Mouse (Mus musculus) neural tube, embryonic 12.5 days (tissue): ENCODE data around the gene Olfr456. TPM values are rescaled to one million over a fixed set of nuclear protein-coding genes. Genes with fewer than 3 reads are reported as not detected.
"Not testable (repeated sequence)": the region's sequence is repeated elsewhere in the genome, so short reads cannot be mapped to it uniquely, and the experiment has no call there.

Source experiments
- ATAC-seq: fragments of 200-750 bp; cut with Nextera tagmentation; 2 replicates; pipeline ENCODE4 v1.8.0; 2017; ENCODE audit warnings: low read depth, mild to moderate bottlenecking, moderate TSS enrichment, moderate library complexity; ENCODE audit not compliant: low FRiP score
- H3K27ac ChIP-seq: fragments of 300-500 bp; sonication (generic); 2 replicates; pipeline ENCODE4 v1.5.1; 2016
- H3K27me3 ChIP-seq: fragments of 300-500 bp; sonication (generic); replicated peaks from 2 replicates; pipeline ENCODE4 v1.6.1; 2016; ENCODE audit warnings: mild to moderate bottlenecking
- H3K36me3 ChIP-seq: fragments of 300-500 bp; sonication (generic); 2 replicates; pipeline ENCODE4 v1.6.1; 2016; ENCODE audit warnings: mild to moderate bottlenecking
- H3K4me1 ChIP-seq: fragments of 300-500 bp; sonication (generic); 2 replicates; pipeline ENCODE4 v1.6.1; 2016
- H3K4me2 ChIP-seq: fragments of 300-500 bp; sonication (generic); replicated peaks from 2 replicates; pipeline ENCODE4 v1.6.1; 2016; ENCODE audit warnings: mild to moderate bottlenecking
- H3K4me3 ChIP-seq: fragments of 300-500 bp; sonication (generic); 2 replicates; pipeline ENCODE4 v1.5.1; 2016
- H3K9ac ChIP-seq: fragments of 300-500 bp; sonication (generic); 2 replicates; pipeline ENCODE4 v1.6.1; 2016; ENCODE audit warnings: mild to moderate bottlenecking
- H3K9me3 ChIP-seq: fragments of 300-500 bp; sonication (generic); 2 replicates; pipeline ENCODE4 v1.6.1; 2016; ENCODE audit warnings: mild to moderate bottlenecking
- WGBS: fragments of 180-500 bp; shearing (Covaris S2); methylation state at CpG from one replicate; pipeline ENCODE4 v1.1.7; 2016; 5-methylcytosine and 5-hydroxymethylcytosine counted together
- polyA plus RNA-seq: library from polyadenylated mRNA; unstranded; fragments of >200 nt; fragmentation: Nextera tagmentation; extraction: Ambion mirVana; gene quantifications from 2 replicates; pipeline ENCODE4 v1.2.1, GENCODE M21; 2016

Olfr456 gene
- polyA plus RNA-seq = not detected in 2 replicates

DNA sequence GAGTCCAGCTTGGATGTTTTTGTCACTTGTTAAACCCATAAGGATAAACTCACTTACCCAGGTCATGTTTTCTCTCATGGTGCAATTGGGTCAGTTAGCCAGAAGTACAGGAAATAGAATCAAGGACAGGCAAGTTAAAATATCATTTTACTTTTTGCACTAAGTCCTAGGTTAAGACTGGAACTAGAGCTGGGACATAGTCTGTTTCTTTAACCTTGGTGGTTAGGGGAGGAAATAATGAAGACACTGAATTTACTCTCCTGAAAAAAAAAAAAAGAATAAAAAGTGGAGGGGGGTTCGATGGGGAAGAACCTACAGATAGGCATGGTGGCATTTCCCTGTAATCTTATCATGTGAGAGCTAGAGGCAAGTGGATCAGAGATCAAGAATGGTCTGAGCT lies at the start of gene Olfr456:
TSS of gene Olfr456 (minus strand) at position 101 of the 400 bp plus-strand sequence.
- no peaks in the 10 kb centered on the region for H3K4me1 ChIP-seq
- whole genome bisulfite sequencing = 78% methylated on average over 1 of the region's 1 CpGs
- no peak within 1 kb of the TSS for H3K27ac ChIP-seq
- no peaks in the 10 kb centered on the region for H3K36me3 ChIP-seq
- H3K4me2 ChIP-seq = no peak within 1 kb of the TSS
- H3K27me3 ChIP-seq = no peaks in the 10 kb centered on the region
- no peak within 1 kb of the TSS for H3K9ac ChIP-seq
- H3K9me3 ChIP-seq = no peaks in the 10 kb centered on the region
- H3K4me3 ChIP-seq = no peak within 1 kb of the TSS
- ATAC-seq = no peak

DNA sequence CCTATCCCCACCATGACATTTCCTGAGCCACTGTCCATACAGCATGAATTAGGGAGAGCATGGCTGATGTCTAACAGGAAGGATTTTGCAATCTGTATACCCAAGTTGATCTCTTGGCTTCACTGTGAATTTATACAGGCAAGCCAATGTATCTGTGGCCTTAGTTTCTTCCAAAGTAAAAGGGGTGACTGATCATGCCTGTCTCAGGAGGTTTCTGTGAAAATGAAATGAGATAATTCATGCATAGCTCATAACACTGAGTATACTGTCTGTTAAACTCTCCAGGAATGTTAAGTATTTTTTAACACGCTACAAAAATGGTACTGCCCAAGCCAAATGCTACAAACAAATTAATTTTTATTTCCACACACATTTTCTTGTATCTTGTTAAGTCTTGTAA lies 26.4 kb upstream of the Olfr456 start:
- Histone ChIP-seq H3K27ac (no peak overlapping the region), H3K9ac (no peak overlapping the region), H3K4me2 (no peak overlapping the region), H3K36me3 (no peaks in the 10 kb centered on the region), H3K27me3 (no peaks in the 10 kb centered on the region), H3K4me3 (no peak overlapping the region), H3K4me1 (no peaks in the 10 kb centered on the region), H3K9me3 (no peaks in the 10 kb centered on the region)
- WGBS = 76% methylated on average over 1 of the region's 1 CpGs
- ATAC-seq = no peak

DNA sequence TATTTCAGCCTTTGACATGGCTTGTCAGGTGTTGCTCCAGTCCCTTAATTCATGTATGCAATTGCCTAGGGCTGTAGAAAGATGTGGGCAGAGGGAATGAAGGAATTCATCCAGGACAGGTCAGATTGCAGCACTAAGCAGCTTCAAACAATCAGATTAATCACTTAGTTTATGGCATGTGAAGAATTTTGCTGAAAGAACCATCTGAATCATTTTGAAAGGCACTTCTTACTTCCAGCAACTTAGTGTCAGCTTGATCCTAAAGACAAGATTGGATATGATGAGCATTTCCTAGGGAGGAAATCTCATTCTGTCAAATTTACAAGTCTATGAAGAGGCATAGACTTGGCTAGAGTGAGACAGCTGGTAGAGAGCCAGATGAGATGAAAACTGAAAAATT lies 22.3 kb upstream of the Olfr456 start:
- no peak overlapping the region for H3K4me2 ChIP-seq
- no peaks in the 10 kb centered on the region for H3K9me3 ChIP-seq
- no peak overlapping the region for H3K27ac ChIP-seq
- H3K27me3 ChIP-seq = no peaks in the 10 kb centered on the region
- no peaks in the 10 kb centered on the region for H3K4me1 ChIP-seq
- H3K36me3 ChIP-seq = no peaks in the 10 kb centered on the region
- H3K4me3 ChIP-seq = no peak overlapping the region
- ATAC-seq = no peak
- no peak overlapping the region for H3K9ac ChIP-seq

DNA sequence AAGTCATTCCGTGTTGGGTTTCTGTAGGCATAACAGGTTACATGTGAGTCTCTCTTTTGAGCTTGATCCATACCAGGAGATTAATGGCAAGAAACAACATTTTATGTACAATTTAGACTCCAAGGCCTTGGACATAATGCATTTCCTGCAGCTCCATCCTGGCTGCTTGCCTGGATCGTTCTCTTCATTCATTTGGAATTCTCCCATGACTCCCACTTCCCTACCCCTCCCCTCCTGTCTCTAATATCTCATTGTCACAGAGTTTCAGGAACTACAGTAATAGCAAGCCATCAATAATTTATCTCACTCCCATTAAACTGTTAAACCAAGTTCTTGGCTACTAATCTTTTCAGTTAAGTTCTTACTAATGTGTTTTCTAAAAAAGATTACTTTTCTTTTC lies 16.5 kb upstream of the Olfr456 start:
- no peak overlapping the region for H3K27ac ChIP-seq
- no peak overlapping the region for H3K4me3 ChIP-seq
- H3K9me3 ChIP-seq = no peaks in the 10 kb centered on the region
- no peak for ATAC-seq
- H3K9ac ChIP-seq = no peak overlapping the region
- WGBS = 89% methylated on average over 2 of the region's 2 CpGs
- H3K4me1 ChIP-seq = no peaks in the 10 kb centered on the region
- no peaks in the 10 kb centered on the region for H3K27me3 ChIP-seq
- H3K36me3 ChIP-seq = no peaks in the 10 kb centered on the region
- no peak overlapping the region for H3K4me2 ChIP-seq

DNA sequence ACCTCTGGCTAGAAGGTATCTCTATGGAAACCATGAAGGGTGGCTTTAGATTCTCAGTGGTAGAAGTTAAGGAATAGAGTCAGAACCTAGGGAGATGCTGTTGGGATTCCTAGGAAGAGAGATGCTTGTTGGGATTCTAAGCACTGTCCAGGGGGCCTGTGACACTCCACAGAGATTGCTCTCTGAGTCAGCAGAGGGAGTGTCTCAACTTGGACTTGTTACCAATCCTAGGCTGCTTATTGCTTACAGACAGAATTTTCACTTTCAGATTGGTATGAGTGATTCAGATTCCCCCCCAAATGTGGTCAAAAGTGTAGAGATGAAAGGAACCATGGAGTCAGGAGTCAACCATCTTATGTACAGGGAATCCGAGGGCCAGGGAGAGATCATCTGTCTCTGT lies 2.7 kb upstream of the Olfr456 start:
- H3K9ac ChIP-seq = no peak overlapping the region
- H3K36me3 ChIP-seq = no peaks in the 10 kb centered on the region
- WGBS = 95% methylated on average over 1 of the region's 1 CpGs
- H3K27ac ChIP-seq = no peak overlapping the region
- ATAC-seq = no peak
- no peaks in the 10 kb centered on the region for H3K27me3 ChIP-seq
- no peaks in the 10 kb centered on the region for H3K4me1 ChIP-seq
- no peaks in the 10 kb centered on the region for H3K9me3 ChIP-seq
- H3K4me2 ChIP-seq = no peak overlapping the region
- no peak overlapping the region for H3K4me3 ChIP-seq

DNA sequence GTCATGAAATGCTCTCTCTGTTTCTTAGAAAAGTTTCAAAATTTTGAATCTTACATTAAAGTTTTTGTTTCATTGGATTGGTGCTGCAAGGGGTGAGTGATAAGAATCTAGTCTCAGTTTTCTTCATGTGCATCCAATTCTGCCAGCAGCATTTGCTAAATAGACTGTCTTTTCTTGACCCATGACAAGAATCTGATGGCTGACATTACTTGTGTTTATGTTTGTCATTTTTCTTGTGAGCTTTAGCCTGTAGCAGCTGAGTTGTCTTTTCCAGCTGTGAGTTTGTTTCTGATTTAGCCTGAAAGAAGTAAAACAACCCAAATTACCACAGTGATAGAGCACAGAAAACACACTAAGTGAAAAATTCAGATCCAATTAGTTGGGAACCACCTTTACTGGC lies 2.4 kb downstream of the Olfr456 start:
- H3K4me2 ChIP-seq = no peak overlapping the region
- H3K27ac ChIP-seq = no peak overlapping the region
- H3K36me3 ChIP-seq = no peaks in the 10 kb centered on the region
- H3K27me3 ChIP-seq = no peaks in the 10 kb centered on the region
- no peaks in the 10 kb centered on the region for H3K9me3 ChIP-seq
- no peak for ATAC-seq
- H3K9ac ChIP-seq = no peak overlapping the region
- no peak overlapping the region for H3K4me3 ChIP-seq
- H3K4me1 ChIP-seq = no peaks in the 10 kb centered on the region

DNA sequence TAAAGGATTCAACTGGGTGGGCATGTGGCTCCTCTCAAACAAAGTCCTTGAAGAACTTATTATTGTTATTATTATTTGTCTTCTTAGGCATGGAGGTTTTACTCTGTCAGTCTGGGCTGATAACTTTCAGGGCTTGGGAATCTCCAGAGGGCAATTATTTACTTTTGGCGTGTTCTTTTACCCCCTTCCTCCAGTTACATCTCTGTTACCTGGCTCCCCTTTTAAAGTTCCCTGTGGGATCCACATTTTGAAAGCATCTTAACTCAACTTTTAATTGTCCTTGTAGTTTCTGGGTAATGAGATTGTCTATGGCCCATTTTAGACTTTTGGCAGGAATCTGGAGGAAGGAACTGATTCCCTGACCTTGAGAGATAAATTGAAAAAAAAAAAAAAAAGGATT lies 10.8 kb downstream of the Olfr456 start, which contains the start of gene Olfr457:
TSS of gene Olfr457 (minus strand) at position 101 of the 400 bp plus-strand sequence.
- WGBS = 80% methylated on average over 1 of the region's 1 CpGs

DNA sequence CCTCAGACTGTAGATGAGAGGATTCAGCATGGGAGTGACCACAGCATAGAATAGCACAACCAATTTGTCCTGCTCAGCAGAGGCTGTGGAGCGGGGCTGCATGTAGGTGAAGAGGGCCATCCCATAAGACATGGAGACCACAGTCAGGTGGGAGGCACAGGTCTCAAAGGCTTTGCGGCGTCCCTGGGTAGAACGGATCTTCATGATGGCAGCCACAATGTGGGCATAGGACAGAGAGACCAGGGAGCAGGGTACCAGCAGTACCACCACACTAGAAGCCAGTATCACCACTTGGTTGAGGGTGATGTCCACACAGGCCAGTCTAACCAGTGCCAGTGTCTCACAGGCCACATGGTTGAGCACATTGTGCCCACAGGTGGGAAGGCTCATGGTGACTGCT lies 15.7 kb downstream of the Olfr456 start:
- H3K36me3 ChIP-seq, H3K4me3 ChIP-seq, H3K9ac ChIP-seq, H3K4me2 ChIP-seq, H3K27me3 ChIP-seq, ATAC-seq, H3K9me3 ChIP-seq, H3K27ac ChIP-seq, H3K4me1 ChIP-seq: not testable (repeated sequence)
- 96% methylated on average over 4 of the region's 4 CpGs for WGBS

More for the DNA sequence above, 10.8 kb downstream of the Olfr456 start, which contains the start of gene Olfr457:
- H3K4me3 ChIP-seq = no peak within 1 kb of the TSS
- H3K9ac ChIP-seq = no peak within 1 kb of the TSS
- H3K27ac ChIP-seq = no peak within 1 kb of the TSS
- no peaks in the 10 kb centered on the region for H3K27me3 ChIP-seq
- no peaks in the 10 kb centered on the region for H3K4me1 ChIP-seq
- ATAC-seq = no peak
- H3K4me2 ChIP-seq = no peak within 1 kb of the TSS
- no peaks in the 10 kb centered on the region for H3K9me3 ChIP-seq
- H3K36me3 ChIP-seq = no peaks in the 10 kb centered on the region

DNA sequence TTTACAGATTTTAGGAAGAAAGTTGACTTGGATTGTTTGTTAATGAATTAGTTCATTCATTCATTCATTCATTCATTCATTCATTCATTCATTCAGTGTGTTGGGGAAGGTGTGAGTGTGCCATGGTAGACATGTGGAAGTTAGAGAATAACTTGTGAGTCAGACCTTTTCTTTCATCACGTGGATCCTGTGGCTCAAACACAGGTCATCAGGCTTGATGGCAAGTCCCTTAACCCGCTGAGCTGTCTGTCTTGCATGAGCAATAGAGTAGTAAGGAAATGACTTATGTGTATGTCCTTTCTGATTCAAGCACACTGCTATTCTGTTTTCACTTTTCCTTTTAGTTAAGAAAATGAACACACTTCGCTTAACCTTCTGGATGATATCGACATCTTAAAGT lies 16.5 kb downstream of the Olfr456 start:
- Histone ChIP-seq H3K9ac (no peak overlapping the region), H3K36me3 (no peaks in the 10 kb centered on the region), H3K27ac (no peak overlapping the region), H3K27me3 (no peaks in the 10 kb centered on the region), H3K4me3 (no peak overlapping the region), H3K4me2 (no peak overlapping the region), H3K9me3 (no peaks in the 10 kb centered on the region), H3K4me1 (no peaks in the 10 kb centered on the region)
- 94% methylated on average over 4 of the region's 4 CpGs for WGBS
- no peak for ATAC-seq

DNA sequence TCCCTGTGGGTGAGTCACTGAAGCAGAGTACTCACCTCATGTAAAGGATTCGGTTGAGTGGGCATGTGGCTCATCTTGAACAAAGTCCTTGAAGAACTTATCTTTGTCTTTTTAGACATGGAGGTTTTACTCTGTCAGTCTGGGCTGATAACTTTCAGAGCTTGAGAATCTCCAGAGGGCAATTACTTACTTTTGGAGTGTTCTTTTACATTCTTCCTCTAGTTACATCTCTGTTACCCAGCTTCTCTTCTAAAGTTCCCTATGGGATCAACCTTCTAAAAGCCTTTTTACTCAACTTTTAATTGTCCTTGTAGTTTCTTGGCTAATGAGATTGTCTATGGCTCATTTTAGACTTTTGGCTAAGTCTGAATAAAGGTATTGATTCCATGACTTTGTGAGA lies 21.9 kb downstream of the Olfr456 start, which contains the start of gene Olfr458:
TSS of gene Olfr458 (minus strand) at position 101 of the 400 bp plus-strand sequence.
- H3K9me3 ChIP-seq = no peaks in the 10 kb centered on the region
- no peak within 1 kb of the TSS for H3K4me2 ChIP-seq
- H3K27me3 ChIP-seq = no peaks in the 10 kb centered on the region
- no peak for ATAC-seq
- no peaks in the 10 kb centered on the region for H3K4me1 ChIP-seq
- H3K4me3 ChIP-seq = no peak within 1 kb of the TSS
- H3K36me3 ChIP-seq = no peaks in the 10 kb centered on the region
- no peak within 1 kb of the TSS for H3K27ac ChIP-seq
- 82% methylated on average over 1 of the region's 1 CpGs for WGBS
- no peak within 1 kb of the TSS for H3K9ac ChIP-seq

DNA sequence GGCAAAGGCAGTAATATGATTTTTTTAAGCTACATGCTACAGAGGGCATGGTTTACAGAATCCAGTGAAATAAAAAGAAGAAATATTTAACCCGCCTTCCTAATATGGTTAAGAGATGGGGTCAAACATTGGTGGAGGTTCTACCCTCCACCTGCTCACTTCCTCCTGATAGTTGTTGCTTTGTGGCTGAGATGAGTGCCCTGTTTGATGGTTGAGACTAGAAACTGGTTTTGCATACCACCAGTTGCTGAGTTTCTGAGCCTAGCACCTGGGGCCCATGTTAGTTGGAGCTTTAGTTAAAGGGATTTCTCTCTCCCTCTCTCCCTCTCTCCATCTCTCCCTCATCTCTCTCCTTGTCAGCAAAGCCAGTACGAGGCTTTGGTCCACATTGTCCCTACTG lies 39.6 kb downstream of the Olfr456 start:
- Histone ChIP-seq H3K4me3 (no peak overlapping the region), H3K27me3 (no peaks in the 10 kb centered on the region), H3K27ac (no peak overlapping the region), H3K4me1 (no peaks in the 10 kb centered on the region), H3K36me3 (no peaks in the 10 kb centered on the region), H3K9me3 (no peaks in the 10 kb centered on the region), H3K9ac (no peak overlapping the region), H3K4me2 (no peak overlapping the region)
- WGBS = 90% methylated on average over 2 of the region's 2 CpGs
- ATAC-seq = no peak

DNA sequence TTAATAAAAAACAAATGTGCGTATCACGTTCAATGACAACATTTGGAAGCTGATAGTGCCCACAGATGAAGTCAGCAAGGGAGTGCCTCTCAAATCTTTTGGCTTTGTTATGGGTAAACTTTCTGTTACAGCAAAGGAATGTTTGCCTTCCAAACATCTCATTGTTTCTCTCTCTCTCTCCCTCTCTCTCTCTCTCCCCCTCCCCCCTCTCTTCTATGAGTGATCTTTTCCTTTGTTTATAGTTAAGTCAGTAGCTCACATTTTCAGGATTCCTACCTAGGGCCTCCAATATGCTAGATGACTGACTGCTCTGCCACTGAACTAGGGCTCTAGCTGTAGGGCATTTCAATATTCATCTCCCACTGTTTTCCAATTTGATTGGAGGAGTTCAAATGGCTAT lies 42.5 kb downstream of the Olfr456 start:
- Histone ChIP-seq H3K4me2 (no peak overlapping the region), H3K9me3 (no peaks in the 10 kb centered on the region), H3K27ac (no peak overlapping the region), H3K4me1 (no peaks in the 10 kb centered on the region), H3K9ac (no peak overlapping the region), H3K36me3 (no peaks in the 10 kb centered on the region), H3K4me3 (no peak overlapping the region), H3K27me3 (no peaks in the 10 kb centered on the region)
- ATAC-seq = no peak
- WGBS = 78% methylated on average over 2 of the region's 2 CpGs

DNA sequence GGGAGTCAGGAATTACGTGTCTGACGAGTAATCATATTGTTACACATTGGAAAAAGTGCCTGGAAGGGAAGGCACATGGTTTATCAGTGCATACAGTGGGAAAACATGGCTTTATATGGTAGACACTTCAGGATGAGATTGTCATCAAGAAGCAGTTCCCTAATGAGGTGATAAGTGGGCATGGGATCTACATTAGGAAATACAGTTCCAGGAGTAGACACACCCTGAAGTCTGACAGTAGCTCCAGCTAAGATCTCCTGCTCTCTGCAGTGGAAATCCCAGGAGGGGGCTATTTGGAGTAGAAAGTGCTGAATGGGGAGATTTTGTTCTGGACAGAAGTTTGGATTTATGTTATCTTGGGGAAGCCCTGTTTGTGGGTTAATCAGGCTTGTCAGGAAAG lies 45.6 kb downstream of the Olfr456 start:
- Histone ChIP-seq H3K9me3 (no peaks in the 10 kb centered on the region), H3K36me3 (no peaks in the 10 kb centered on the region), H3K27ac (no peak overlapping the region), H3K27me3 (no peaks in the 10 kb centered on the region), H3K4me2 (no peak overlapping the region), H3K4me1 (no peaks in the 10 kb centered on the region), H3K9ac (no peak overlapping the region), H3K4me3 (no peak overlapping the region)
- 77% methylated on average over 2 of the region's 2 CpGs for WGBS
- ATAC-seq = no peak
